Mouse (Mus musculus): ENCODE data around the gene Zbtb38. TPM values are rescaled to one million over a fixed set of nuclear protein-coding genes. Genes with fewer than 3 reads are reported as not detected.

The Zbtb38 gene
- total and polyA plus RNA-seq, 2 experiments, result 2.9 to 12.4 TPM

- no peak for DNase-seq (ENCODE audit: extremely low read depth, low read depth, low spot score)
- Histone ChIP-seq H3K4me1 (ENCODE audit: control insufficient read depth, insufficient read depth, low read length) (peaks cover 13% of the 10 kb centered on the region), H3K4me3 (ENCODE audit: insufficient read depth, low read depth, low read length) (no peak overlapping the region), H3K27ac (replicated peaks; ENCODE audit: insufficient read depth, low read depth, low read length) (no peak overlapping the region), H3K36me3 (ENCODE audit: control insufficient read depth, insufficient read depth, low read length) (no peaks in the 10 kb centered on the region), H3K79me2 (ENCODE audit: control insufficient read depth, insufficient read depth, low read length) (peaks cover 37% of the 10 kb centered on the region), H3K9ac (ENCODE audit: low read depth, low read length) (no peak overlapping the region), H3K27me3 (ENCODE audit: control insufficient read depth, insufficient read depth, low read length) (no peaks in the 10 kb centered on the region)
- no peak for TF ChIP-seq POLR2A (IDR thresholded peaks at IDR 0.05; ENCODE audit: extremely low read depth, insufficient read depth, low read length)
- TF ChIP-seq CTCF (IDR thresholded peaks at IDR 0.05; ENCODE audit: low read depth, low read length), result no peak
- 72% methylated on average over 4 of the region's 4 CpGs for WGBS
Measured at GRCm38 (mm10) chr9:96707964-96708363, 44.7 kb downstream of the Zbtb38 start.

- DNase-seq (ENCODE audit: extremely low read depth, low read depth, low spot score), result peak; percentile 89
- Histone ChIP-seq H3K79me2 (ENCODE audit: control insufficient read depth, insufficient read depth, low read length) (peaks cover 42% of the 10 kb centered on the region), H3K27ac (replicated peaks; ENCODE audit: insufficient read depth, low read depth, low read length) (peak overlapping the region; percentile 86), H3K36me3 (ENCODE audit: control insufficient read depth, insufficient read depth, low read length) (no peaks in the 10 kb centered on the region), H3K9ac (ENCODE audit: low read depth, low read length) (peak overlapping the region; percentile 55), H3K4me3 (ENCODE audit: insufficient read depth, low read depth, low read length) (no peak overlapping the region), H3K27me3 (ENCODE audit: control insufficient read depth, insufficient read depth, low read length) (no peaks in the 10 kb centered on the region), H3K4me1 (ENCODE audit: control insufficient read depth, insufficient read depth, low read length) (peaks cover 13% of the 10 kb centered on the region)
- TF ChIP-seq POLR2A (IDR thresholded peaks at IDR 0.05; ENCODE audit: extremely low read depth, insufficient read depth, low read length) (no peak), CTCF (IDR thresholded peaks at IDR 0.05; ENCODE audit: low read depth, low read length) (no peak)
- WGBS, result 7% methylated on average over 11 of the region's 11 CpGs
Measured at GRCm38 (mm10) chr9:96705576-96706285, 46.9 kb downstream of the Zbtb38 start.

GRCm38 (mm10) chr9:96704935-96705334 lies 47.7 kb downstream of the Zbtb38 start:
- Histone ChIP-seq H3K79me2 (ENCODE audit: control insufficient read depth, insufficient read depth, low read length) (peaks cover 39% of the 10 kb centered on the region), H3K36me3 (ENCODE audit: control insufficient read depth, insufficient read depth, low read length) (no peaks in the 10 kb centered on the region), H3K4me1 (ENCODE audit: control insufficient read depth, insufficient read depth, low read length) (peaks cover 13% of the 10 kb centered on the region), H3K4me3 (ENCODE audit: insufficient read depth, low read depth, low read length) (no peak overlapping the region), H3K27ac (replicated peaks; ENCODE audit: insufficient read depth, low read depth, low read length) (peak overlapping the region; percentile 86), H3K27me3 (ENCODE audit: control insufficient read depth, insufficient read depth, low read length) (no peaks in the 10 kb centered on the region), H3K9ac (ENCODE audit: low read depth, low read length) (no peak overlapping the region)
- TF ChIP-seq CTCF (IDR thresholded peaks at IDR 0.05; ENCODE audit: low read depth, low read length) (no peak), POLR2A (IDR thresholded peaks at IDR 0.05; ENCODE audit: extremely low read depth, insufficient read depth, low read length) (no peak)
- 80% methylated on average over 9 of the region's 9 CpGs for WGBS
- DNase-seq (ENCODE audit: extremely low read depth, low read depth, low spot score), result no peak

GRCm38 (mm10) chr9:96701891-96702290 lies 50.7 kb downstream of the Zbtb38 start:
- Histone ChIP-seq H3K27ac (replicated peaks; ENCODE audit: insufficient read depth, low read depth, low read length) (no peak overlapping the region), H3K9ac (ENCODE audit: low read depth, low read length) (no peak overlapping the region), H3K79me2 (ENCODE audit: control insufficient read depth, insufficient read depth, low read length) (peaks cover 50% of the 10 kb centered on the region), H3K4me3 (ENCODE audit: insufficient read depth, low read depth, low read length) (no peak overlapping the region), H3K36me3 (ENCODE audit: control insufficient read depth, insufficient read depth, low read length) (peaks cover 5% of the 10 kb centered on the region; the same call in 1 of the 2 replicates), H3K4me1 (ENCODE audit: control insufficient read depth, insufficient read depth, low read length) (peaks cover 11% of the 10 kb centered on the region), H3K27me3 (ENCODE audit: control insufficient read depth, insufficient read depth, low read length) (no peaks in the 10 kb centered on the region)
- no peak for DNase-seq (ENCODE audit: extremely low read depth, low read depth, low spot score)
- TF ChIP-seq POLR2A (IDR thresholded peaks at IDR 0.05; ENCODE audit: extremely low read depth, insufficient read depth, low read length) (no peak), CTCF (IDR thresholded peaks at IDR 0.05; ENCODE audit: low read depth, low read length) (no peak)
- 92% methylated on average over 10 of the region's 10 CpGs for WGBS

- no peaks in the 10 kb centered on the region for H3K27me3 ChIP-seq (ENCODE audit: control insufficient read depth, insufficient read depth, low read length)
- H3K4me1 ChIP-seq (ENCODE audit: control insufficient read depth, insufficient read depth, low read length), result 0 out of 2 replicates have a peak, but pooled peaks cover 2% of the 10 kb centered on the region
- over 99% methylated on average over 6 of the region's 6 CpGs for WGBS
- H3K36me3 ChIP-seq (ENCODE audit: control insufficient read depth, insufficient read depth, low read length), result peaks cover 7% of the 10 kb centered on the region
- H3K4me3 ChIP-seq (ENCODE audit: insufficient read depth, low read depth, low read length), result no peak overlapping the region
- TF ChIP-seq POLR2A (IDR thresholded peaks at IDR 0.05; ENCODE audit: extremely low read depth, insufficient read depth, low read length), result no peak
- TF ChIP-seq CTCF (IDR thresholded peaks at IDR 0.05; ENCODE audit: low read depth, low read length), result no peak
- H3K9ac ChIP-seq (ENCODE audit: low read depth, low read length), result no peak overlapping the region
- H3K27ac ChIP-seq (replicated peaks; ENCODE audit: insufficient read depth, low read depth, low read length), result no peak overlapping the region
- H3K79me2 ChIP-seq (ENCODE audit: control insufficient read depth, insufficient read depth, low read length), result peaks cover 51% of the 10 kb centered on the region
- DNase-seq (ENCODE audit: extremely low read depth, low read depth, low spot score), result no peak
Measured at GRCm38 (mm10) chr9:96699276-96700035, 53.2 kb downstream of the Zbtb38 start.

All from liver, adult 2 months (tissue).